Mouse (Mus musculus): ENCODE data around the gene Unc79. TPM values are rescaled to one million over a fixed set of nuclear protein-coding genes. Genes with fewer than 3 reads are reported as not detected.

Unc79 gene
- total and polyA plus RNA-seq, 2 experiments from 2014 or later = 0.07 TPM; not detected in 1

GRCm38 (mm10) chr12:102981543-102981942, 32.9 kb downstream of the Unc79 start:
- no peaks in the 10 kb centered on the region for H3K27me3 ChIP-seq (ENCODE audit: control insufficient read depth, insufficient read depth, low read length)
- no peak for ATAC-seq (ENCODE audit: insufficient read depth, low read depth)
- H3K4me1 ChIP-seq (ENCODE audit: control insufficient read depth, insufficient read depth) = no peaks in the 10 kb centered on the region
- DNase-seq (ENCODE audit: low spot score) = no peak
- no peak overlapping the region for H3K9ac ChIP-seq (replicated peaks; ENCODE audit: low read depth, low read length)
- 85% methylated on average over 3 of the region's 3 CpGs for WGBS
- no peak overlapping the region for H3K4me3 ChIP-seq (ENCODE audit: low read depth, low read length)
- H3K27ac ChIP-seq (ENCODE audit: low read depth) = no peak overlapping the region
- H3K9me3 ChIP-seq (replicated peaks; ENCODE audit: control insufficient read depth, low read length) = no peaks in the 10 kb centered on the region
- TF ChIP-seq CTCF (IDR thresholded peaks at IDR 0.05; ENCODE audit: low read depth) (no peak), EP300 (IDR thresholded peaks at IDR 0.05; ENCODE audit: low read depth) (no peak)
- no peak overlapping the region for H3K4me2 ChIP-seq (ENCODE audit: low read depth, low read length)
- no peaks in the 10 kb centered on the region for H3K36me3 ChIP-seq (replicated peaks; ENCODE audit: control insufficient read depth, insufficient read depth, low read length)

- no peaks in the 10 kb centered on the region for H3K9me3 ChIP-seq (replicated peaks; ENCODE audit: control insufficient read depth, low read length)
- no peaks in the 10 kb centered on the region for H3K36me3 ChIP-seq (replicated peaks; ENCODE audit: control insufficient read depth, insufficient read depth, low read length)
- TF ChIP-seq CTCF (IDR thresholded peaks at IDR 0.05; ENCODE audit: low read depth) (no peak), EP300 (IDR thresholded peaks at IDR 0.05; ENCODE audit: low read depth) (no peak)
- ATAC-seq (ENCODE audit: insufficient read depth, low read depth) = no peak
- DNase-seq (ENCODE audit: low spot score) = no peak
- H3K9ac ChIP-seq (replicated peaks; ENCODE audit: low read depth, low read length) = no peak overlapping the region
- H3K4me2 ChIP-seq (ENCODE audit: low read depth, low read length) = no peak overlapping the region
- H3K4me3 ChIP-seq (ENCODE audit: low read depth, low read length) = no peak overlapping the region
- H3K27ac ChIP-seq (ENCODE audit: low read depth) = no peak overlapping the region
- no peaks in the 10 kb centered on the region for H3K4me1 ChIP-seq (ENCODE audit: control insufficient read depth, insufficient read depth)
- no peaks in the 10 kb centered on the region for H3K27me3 ChIP-seq (ENCODE audit: control insufficient read depth, insufficient read depth, low read length)
Measured at GRCm38 (mm10) chr12:102985401-102985800, 36.7 kb downstream of the Unc79 start.

DNA sequence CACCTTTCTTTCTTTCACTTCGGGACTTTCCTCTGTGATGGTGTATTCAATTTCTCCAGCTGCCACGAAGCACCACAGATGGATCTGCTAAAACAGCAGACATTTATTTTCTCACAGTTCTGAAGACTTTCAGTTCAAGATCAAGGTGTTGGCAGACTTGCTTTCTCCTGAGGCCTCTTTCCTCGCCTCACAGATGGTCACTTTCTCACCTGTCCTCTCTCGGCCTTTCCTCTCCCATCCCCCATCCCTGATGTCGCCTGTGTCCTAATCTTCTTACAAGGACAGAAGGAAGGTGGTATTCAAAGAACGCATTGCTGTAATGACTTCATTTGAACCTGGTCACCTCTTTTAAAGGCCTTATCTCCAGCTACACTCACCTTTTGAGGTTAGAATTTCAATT, 39.1 kb downstream of the Unc79 start:
- H3K36me3 ChIP-seq (replicated peaks; ENCODE audit: control insufficient read depth, insufficient read depth, low read length) = no peaks in the 10 kb centered on the region
- DNase-seq (ENCODE audit: low spot score) (no peak), ATAC-seq (ENCODE audit: insufficient read depth, low read depth) (no peak)
- no peak overlapping the region for H3K27ac ChIP-seq (ENCODE audit: low read depth)
- TF ChIP-seq CTCF (IDR thresholded peaks at IDR 0.05; ENCODE audit: low read depth) (no peak), EP300 (IDR thresholded peaks at IDR 0.05; ENCODE audit: low read depth) (no peak)
- H3K4me2 ChIP-seq (ENCODE audit: low read depth, low read length) = no peak overlapping the region
- no peak overlapping the region for H3K9ac ChIP-seq (replicated peaks; ENCODE audit: low read depth, low read length)
- no peaks in the 10 kb centered on the region for H3K4me1 ChIP-seq (ENCODE audit: control insufficient read depth, insufficient read depth)
- no peaks in the 10 kb centered on the region for H3K27me3 ChIP-seq (ENCODE audit: control insufficient read depth, insufficient read depth, low read length)
- H3K4me3 ChIP-seq (ENCODE audit: low read depth, low read length) = no peak overlapping the region
- 60% methylated on average over 6 of the region's 6 CpGs for WGBS
- H3K9me3 ChIP-seq (replicated peaks; ENCODE audit: control insufficient read depth, low read length) = no peaks in the 10 kb centered on the region

- Histone ChIP-seq H3K27me3 (ENCODE audit: control insufficient read depth, insufficient read depth, low read length) (no peaks in the 10 kb centered on the region), H3K9ac (replicated peaks; ENCODE audit: low read depth, low read length) (no peak overlapping the region), H3K36me3 (replicated peaks; ENCODE audit: control insufficient read depth, insufficient read depth, low read length) (no peaks in the 10 kb centered on the region), H3K27ac (ENCODE audit: low read depth) (no peak overlapping the region), H3K4me2 (ENCODE audit: low read depth, low read length) (no peak overlapping the region), H3K4me3 (ENCODE audit: low read depth, low read length) (no peak overlapping the region), H3K4me1 (ENCODE audit: control insufficient read depth, insufficient read depth) (no peaks in the 10 kb centered on the region), H3K9me3 (replicated peaks; ENCODE audit: control insufficient read depth, low read length) (no peaks in the 10 kb centered on the region)
- DNase-seq (ENCODE audit: low spot score) (no peak), ATAC-seq (ENCODE audit: insufficient read depth, low read depth) (no peak)
- WGBS = 44% methylated on average over 4 of the region's 4 CpGs
- TF ChIP-seq EP300 (IDR thresholded peaks at IDR 0.05; ENCODE audit: low read depth) (no peak), CTCF (IDR thresholded peaks at IDR 0.05; ENCODE audit: low read depth) (no peak)
Measured at GRCm38 (mm10) chr12:103008491-103008890, 59.8 kb downstream of the Unc79 start.

DNA sequence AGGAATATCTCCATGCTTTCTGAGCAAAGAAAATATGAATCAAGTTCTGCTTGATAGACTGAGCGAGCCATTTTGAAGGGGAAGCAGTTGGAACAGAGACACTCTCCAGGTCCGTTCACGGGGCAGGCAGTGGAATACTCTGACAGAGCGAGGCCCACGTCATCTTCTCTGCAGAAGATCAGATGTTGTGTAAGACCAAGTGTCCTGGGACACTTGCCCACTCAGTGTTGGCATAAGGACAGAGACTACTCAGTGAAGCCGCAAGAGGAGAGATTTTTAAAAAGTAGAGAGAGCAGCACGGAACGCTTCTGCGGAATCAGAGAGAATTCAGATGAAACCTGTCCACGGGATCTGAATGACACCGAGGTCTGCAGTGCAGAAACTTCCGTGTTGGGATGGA, 69.5 kb downstream of the Unc79 start:
- H3K27me3 ChIP-seq (ENCODE audit: control insufficient read depth, insufficient read depth, low read length) = no peaks in the 10 kb centered on the region
- whole genome bisulfite sequencing = 82% methylated on average over 12 of the region's 12 CpGs
- H3K9ac ChIP-seq (replicated peaks; ENCODE audit: low read depth, low read length) = no peak overlapping the region
- no peak overlapping the region for H3K4me2 ChIP-seq (ENCODE audit: low read depth, low read length)
- no peaks in the 10 kb centered on the region for H3K4me1 ChIP-seq (ENCODE audit: control insufficient read depth, insufficient read depth)
- H3K4me3 ChIP-seq (ENCODE audit: low read depth, low read length) = no peak overlapping the region
- DNase-seq (ENCODE audit: low spot score) = no peak
- TF ChIP-seq CTCF (IDR thresholded peaks at IDR 0.05; ENCODE audit: low read depth) (no peak), EP300 (IDR thresholded peaks at IDR 0.05; ENCODE audit: low read depth) (no peak)
- H3K36me3 ChIP-seq (replicated peaks; ENCODE audit: control insufficient read depth, insufficient read depth, low read length) = no peaks in the 10 kb centered on the region
- no peaks in the 10 kb centered on the region for H3K9me3 ChIP-seq (replicated peaks; ENCODE audit: control insufficient read depth, low read length)
- no peak for ATAC-seq (ENCODE audit: insufficient read depth, low read depth)
- H3K27ac ChIP-seq (ENCODE audit: low read depth) = no peak overlapping the region

DNA sequence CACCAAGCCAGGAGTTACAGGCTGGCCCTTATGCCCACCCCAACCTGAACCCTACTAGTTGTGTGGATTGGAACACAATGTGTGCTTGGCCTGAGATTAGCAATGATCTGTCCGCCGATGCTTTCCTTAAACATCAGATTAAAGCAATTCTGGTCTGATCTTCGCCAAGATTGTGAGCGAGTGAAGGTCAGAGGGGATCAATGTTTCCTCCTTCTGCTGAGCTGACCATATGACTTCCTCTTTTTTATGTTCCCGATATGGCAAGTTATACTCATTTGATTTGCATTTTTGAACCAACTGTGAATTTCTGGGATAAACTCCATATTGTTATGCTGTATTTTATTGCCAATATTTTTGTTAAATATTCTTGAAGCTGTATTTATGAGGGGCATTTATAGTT, 88.0 kb downstream of the Unc79 start:
- Histone ChIP-seq H3K27ac (ENCODE audit: low read depth) (no peak overlapping the region), H3K4me3 (ENCODE audit: low read depth, low read length) (no peak overlapping the region), H3K4me1 (ENCODE audit: control insufficient read depth, insufficient read depth) (no peaks in the 10 kb centered on the region)

More for the DNA sequence above, 88.0 kb downstream of the Unc79 start:
- Histone ChIP-seq H3K36me3 (replicated peaks; ENCODE audit: control insufficient read depth, insufficient read depth, low read length) (no peaks in the 10 kb centered on the region), H3K4me2 (ENCODE audit: low read depth, low read length) (no peak overlapping the region), H3K9me3 (replicated peaks; ENCODE audit: control insufficient read depth, low read length) (no peaks in the 10 kb centered on the region), H3K27me3 (ENCODE audit: control insufficient read depth, insufficient read depth, low read length) (no peaks in the 10 kb centered on the region), H3K9ac (replicated peaks; ENCODE audit: low read depth, low read length) (no peak overlapping the region)
- 66% methylated on average over 5 of the region's 5 CpGs for WGBS
- DNase-seq (ENCODE audit: low spot score) (no peak), ATAC-seq (ENCODE audit: insufficient read depth, low read depth) (no peak)
- TF ChIP-seq EP300 (IDR thresholded peaks at IDR 0.05; ENCODE audit: low read depth) (no peak), CTCF (IDR thresholded peaks at IDR 0.05; ENCODE audit: low read depth) (no peak)
